In the genomic region with DNA sequence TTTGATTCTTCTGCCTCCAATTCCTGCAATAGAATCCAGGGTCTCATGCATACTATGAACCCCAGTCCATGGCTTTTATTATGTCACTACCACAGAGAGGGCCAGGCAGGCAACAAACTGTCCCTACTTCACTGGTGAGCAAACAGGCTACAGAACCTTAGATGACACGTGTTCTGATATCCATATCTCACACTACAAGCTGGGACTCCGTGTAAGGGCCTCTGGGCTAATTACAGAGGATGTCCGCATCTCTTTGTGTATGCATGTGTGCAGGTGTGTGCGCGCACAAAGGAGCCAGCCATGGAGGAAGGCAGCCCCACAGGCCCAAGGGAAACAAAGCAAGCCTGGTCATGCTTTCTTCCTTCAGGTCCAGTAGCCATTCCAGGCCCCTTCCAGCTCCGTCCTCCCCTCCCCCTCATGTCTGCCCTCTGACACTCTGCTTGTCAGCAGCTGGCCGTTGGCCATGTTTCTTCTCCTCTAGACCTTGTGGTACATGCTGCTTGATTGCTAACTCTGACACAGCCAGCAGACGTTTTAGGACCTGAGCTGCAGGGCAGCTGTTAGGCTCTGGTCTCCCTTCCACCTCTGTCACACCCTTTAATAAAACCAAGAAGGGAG, we compare ENCODE assay signal across 8 mouse cellular contexts. TPM values are rescaled to one million over a fixed set of nuclear protein-coding genes. Genes with fewer than 3 reads are reported as not detected.
DNase-seq lines count a peak whose midpoint lies in the region; ATAC-seq and TF ChIP-seq lines count a peak whose summit lies in the region.

No protein-coding gene starts in this region.

- peaks cover 15% of the 10 kb centered on the region for H3K4me1 ChIP-seq in embryonic facial prominence, embryonic 14.5 days (ENCODE audit: control insufficient read depth, insufficient read depth, low read length)
- peaks cover 18% of the 10 kb centered on the region for H3K4me1 ChIP-seq in hindbrain, embryonic 12.5 days
- H3K4me1 ChIP-seq in limb, embryonic 14.5 days (ENCODE audit: control insufficient read depth, insufficient read depth, low read length), result peaks cover 11% of the 10 kb centered on the region; the same call in 1 of the 2 replicates

- WGBS in embryonic facial prominence, embryonic 14.5 days, result 44% methylated on average over 8 of the region's 8 CpGs
- 48% methylated on average over 8 of the region's 8 CpGs for WGBS in hindbrain, embryonic 12.5 days
- WGBS in limb, embryonic 14.5 days, result 57% methylated on average over 7 of the region's 8 CpGs

- no peaks in the 10 kb centered on the region for H3K27me3 ChIP-seq in embryonic facial prominence, embryonic 14.5 days (replicated peaks; ENCODE audit: control insufficient read depth, insufficient read depth, low read length)
- H3K27me3 ChIP-seq in hindbrain, embryonic 12.5 days, result no peaks in the 10 kb centered on the region
- no peaks in the 10 kb centered on the region for H3K27me3 ChIP-seq in limb, embryonic 14.5 days (ENCODE audit: control insufficient read depth, insufficient read depth, low read length)

- TF ChIP-seq POLR2A in limb, embryonic 14.5 days (IDR thresholded peaks at IDR 0.05; ENCODE audit: borderline replicate concordance, extremely low read depth, insufficient read depth, insufficient read length), result no peak

- no peak overlapping the region for H3K4me3 ChIP-seq in embryonic facial prominence, embryonic 14.5 days (ENCODE audit: low read depth, low read length)
- H3K4me3 ChIP-seq in hindbrain, embryonic 12.5 days, result no peak overlapping the region
- H3K4me3 ChIP-seq in limb, embryonic 14.5 days (replicated peaks; ENCODE audit: low read length), result no peak overlapping the region
- H3K4me3 ChIP-seq in left cerebral cortex, adult 2 months, result no peak overlapping the region

- H3K27ac ChIP-seq in embryonic facial prominence, embryonic 14.5 days (replicated peaks; ENCODE audit: low read depth, low read length), result no peak overlapping the region
- peak overlapping the region; percentile 55; the same call in 1 of the 2 replicates for H3K27ac ChIP-seq in hindbrain, embryonic 12.5 days
- no peak overlapping the region for H3K27ac ChIP-seq in limb, embryonic 14.5 days (replicated peaks; ENCODE audit: low read depth, low read length)
- no peak overlapping the region for H3K27ac ChIP-seq in left cerebral cortex, adult 2 months

- ATAC-seq in embryonic facial prominence, embryonic 14.5 days (ENCODE audit: low read depth), result no peak; the same call in 1 of the 2 replicates
- ATAC-seq in hindbrain, embryonic 12.5 days (ENCODE audit: low FRiP score), result peak; percentile 55
- 0 out of 2 replicates have a peak, but pooled peaks have one; percentile 16 for ATAC-seq in limb, embryonic 14.5 days (ENCODE audit: low FRiP score, low read depth)

- no peak overlapping the region for H3K9ac ChIP-seq in embryonic facial prominence, embryonic 14.5 days (ENCODE audit: low read depth, low read length)
- no peak overlapping the region for H3K9ac ChIP-seq in hindbrain, embryonic 12.5 days
- no peak overlapping the region for H3K9ac ChIP-seq in limb, embryonic 14.5 days (ENCODE audit: low read depth, low read length, severe bottlenecking)

- TF ChIP-seq CTCF in left cerebral cortex, adult 2 months (IDR thresholded peaks at IDR 0.05), result no peak

- H3K36me3 ChIP-seq in embryonic facial prominence, embryonic 14.5 days (ENCODE audit: control insufficient read depth, insufficient read depth, low read length), result no peaks in the 10 kb centered on the region
- H3K36me3 ChIP-seq in hindbrain, embryonic 12.5 days, result no peaks in the 10 kb centered on the region
- H3K36me3 ChIP-seq in limb, embryonic 14.5 days (ENCODE audit: control insufficient read depth, insufficient read depth, low read length), result no peaks in the 10 kb centered on the region

- H3K4me2 ChIP-seq in embryonic facial prominence, embryonic 14.5 days (ENCODE audit: low read depth, low read length), result no peak overlapping the region
- H3K4me2 ChIP-seq in hindbrain, embryonic 12.5 days (replicated peaks), result no peak overlapping the region
- H3K4me2 ChIP-seq in limb, embryonic 14.5 days (replicated peaks; ENCODE audit: low read depth, low read length, severe bottlenecking), result no peak overlapping the region

- intact Hi-C loops in heart, postnatal 25 days (cut with DNase I), result no loop called here
- intact Hi-C loops in left cerebral cortex, adult 2 months (cut with DNase I), result no loop called here

- no peaks in the 10 kb centered on the region for H3K9me3 ChIP-seq in embryonic facial prominence, embryonic 14.5 days (ENCODE audit: control insufficient read depth, low read length)
- no peaks in the 10 kb centered on the region for H3K9me3 ChIP-seq in hindbrain, embryonic 12.5 days (replicated peaks)
- H3K9me3 ChIP-seq in limb, embryonic 14.5 days (ENCODE audit: control insufficient read depth, low read length), result no peaks in the 10 kb centered on the region

- peak; percentile 91 for DNase-seq in heart, adult 11 months
- no peak for DNase-seq in heart, postnatal 25 days (ENCODE audit: low spot score)
- DNase-seq in embryonic facial prominence, embryonic 14.5 days (ENCODE audit: low spot score), result peak; percentile 51
- no peak for DNase-seq in limb, embryonic 14.5 days (ENCODE audit: low spot score)
- DNase-seq in left cerebral cortex, adult 2 months (ENCODE audit: extremely low spot score in 1 of 2, low spot score in 2 of 2), result no peak
- DNase-seq in c-Kit-positive CD71-positive TER-119-positive erythroid progenitor cells, embryonic 14.5 days (ENCODE audit: low spot score), result no peak
- no peak for DNase-seq in right cerebral cortex, adult 18-20 months

RNA-seq across cellular contexts. Expression of gene Bfsp2, which starts 0.5 kb away (rescaled TPM):
- under 1 TPM; 0.22 to 0.47 TPM for total RNA-seq in heart, postnatal 25 days (2021)
- polyA plus RNA-seq in embryonic facial prominence, embryonic 14.5 days (2014; fragmentation: Nextera tagmentation; extraction: Ambion mirVana), result 3.3 and 3.7 TPM in 2 replicates
- polyA plus RNA-seq in hindbrain, embryonic 12.5 days (2016; fragmentation: Nextera tagmentation; extraction: Ambion mirVana), result 2.1 and 2.2 TPM in 2 replicates
- polyA plus RNA-seq in limb, embryonic 14.5 days (2012; rRNA removed), result 0.65 and 1.0 TPM in 2 replicates
- polyA plus RNA-seq in limb, embryonic 14.5 days (2014; fragmentation: Nextera tagmentation; extraction: Ambion mirVana), result 1.4 and 1.9 TPM in 2 replicates
- total RNA-seq in left cerebral cortex, adult 2 months (2021), result 1 to 10 TPM; 2.6 to 3.7 TPM

Comparison
In these comparisons a context has a peak if more than half of its experiments do, and no peak if none do; other contexts are left out.
1. DNase-seq: peak in heart, adult 11 months (single experiment) and embryonic facial prominence, embryonic 14.5 days (single experiment); none in heart, postnatal 25 days (single experiment), limb, embryonic 14.5 days (single experiment), left cerebral cortex, adult 2 months (0 of 2), c-Kit-positive CD71-positive TER-119-positive erythroid progenitor cells, embryonic 14.5 days (single experiment) and right cerebral cortex, adult 18-20 months (single experiment).